ENCODE assay signal across 22 mouse cellular contexts in the genomic region with DNA sequence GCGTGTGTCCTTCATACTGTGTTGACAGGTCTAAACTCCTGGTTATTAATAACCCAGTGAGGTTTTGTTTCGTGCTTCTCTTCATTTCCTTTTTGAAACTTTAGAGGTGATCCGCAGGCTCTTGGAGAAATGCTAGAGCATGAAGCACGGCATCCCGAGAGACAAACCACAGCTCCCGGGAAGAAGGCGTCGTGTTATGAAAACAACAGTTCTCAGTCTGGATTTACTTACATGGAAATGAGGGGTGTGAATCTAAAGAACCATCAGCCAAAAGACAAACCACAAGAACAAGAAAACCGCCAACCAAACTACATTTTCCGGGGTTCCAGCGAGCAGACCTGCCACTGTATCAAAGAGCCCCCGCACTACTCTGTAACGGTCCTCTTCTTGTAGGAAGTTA.
DNase-seq lines count a peak whose midpoint lies in the region; TF ChIP-seq lines count a peak whose summit lies in the region.
"Had no signal": no experiment of that assay in that cellular context is flagged by ENCODE, and none has a peak within 500 bp of the region (broad histone marks: within the 10 kb centered on the region; RNA-seq: fewer than 3 reads in every experiment).

No protein-coding gene starts in this region.

- H3K4me1 ChIP-seq in CH12.LX (ENCODE audit: control insufficient read depth in 1 of 2, insufficient read depth in 2 of 2), result peaks cover 0 to 8% of the 10 kb centered on the region in 2 experiments; a peak in 2 of 4 replicates
- H3K4me1 ChIP-seq: embryonic facial prominence, embryonic 13.5 days; embryonic facial prominence, embryonic 15.5 days; forebrain, embryonic 12.5 days had no signal

- no peaks in the 10 kb centered on the region for H3K27me3 ChIP-seq in CH12.LX (replicated peaks)
- H3K27me3 ChIP-seq: embryonic facial prominence, embryonic 13.5 days; embryonic facial prominence, embryonic 15.5 days; forebrain, embryonic 12.5 days had no signal

- H3K79me2 ChIP-seq in CH12.LX (replicated peaks; ENCODE audit: control insufficient read depth, extremely low read depth, insufficient read depth, poor library complexity, severe bottlenecking), result no peaks in the 10 kb centered on the region

- no peak for TF ChIP-seq EP300 in CH12.LX (IDR thresholded peaks at IDR 0.05; ENCODE audit: low read length)

- DNase-seq in thymus, postnatal 0 days (ENCODE audit: low spot score), result peak; percentile 4
- no peak for DNase-seq in thymus, postnatal 25 days
- no peak for DNase-seq in CH12.LX (ENCODE audit: extremely low read depth)
- DNase-seq in telencephalon, adult 2 months (ENCODE audit: low read depth, low spot score), result peak; percentile 38
- DNase-seq in c-Kit-positive CD71-positive TER-119-positive erythroid progenitor cells, embryonic 14.5 days (ENCODE audit: low spot score), result no peak
- no peak for DNase-seq in lung, postnatal 14 days
- DNase-seq: adrenal gland, adult 2 months; adrenal gland, postnatal 10 days; adrenal gland, postnatal 25 days; B cell, adult 2 months; cerebellum, adult 11 months; cerebellum, adult 18-20 months; cerebellum, adult 8-10 months; cerebellum, adult 9-11 months; cerebellum, postnatal 14 days; cerebellum, postnatal 36 days; embryo, embryonic 11 days had no signal

- no peak overlapping the region for H3K9ac ChIP-seq in CH12.LX (ENCODE audit: insufficient read depth, low read depth)
- H3K9ac ChIP-seq: embryonic facial prominence, embryonic 13.5 days; embryonic facial prominence, embryonic 15.5 days; forebrain, embryonic 12.5 days had no signal

- no peaks in the 10 kb centered on the region for H3K36me3 ChIP-seq in CH12.LX (replicated peaks in 1 of 2; ENCODE audit: control insufficient read depth in 1 of 2, insufficient read depth in 1 of 2, low read length in 1 of 2)
- H3K36me3 ChIP-seq: embryonic facial prominence, embryonic 13.5 days; embryonic facial prominence, embryonic 15.5 days; forebrain, embryonic 10.5 days; forebrain, embryonic 12.5 days had no signal

- no peak for TF ChIP-seq CTCF in CH12.LX (conservative IDR thresholded peaks at IDR 0.05 in 1 of 2, IDR thresholded peaks at IDR 0.05 in 1 of 2; ENCODE audit: low read depth in 2 of 2, low read length in 2 of 2)

- H3K4me3 ChIP-seq in CH12.LX (replicated peaks in 1 of 3; ENCODE audit: low read depth in 2 of 3, low read length in 2 of 3, poor library complexity in 1 of 3), result no peak overlapping the region
- H3K4me3 ChIP-seq: embryonic facial prominence, embryonic 13.5 days; embryonic facial prominence, embryonic 15.5 days; erythroblast, embryonic 14.5 days; forebrain, embryonic 10.5 days; forebrain, embryonic 12.5 days had no signal

- no peaks in the 10 kb centered on the region for H3K9me3 ChIP-seq in CH12.LX (replicated peaks; ENCODE audit: low read length)
- H3K9me3 ChIP-seq: embryonic facial prominence, embryonic 13.5 days; embryonic facial prominence, embryonic 15.5 days; forebrain, embryonic 10.5 days; forebrain, embryonic 12.5 days had no signal

- H3K4me2 ChIP-seq in CH12.LX (ENCODE audit: insufficient read depth, low read depth, poor library complexity, severe bottlenecking), result peak overlapping the region; percentile 54
- H3K4me2 ChIP-seq: embryonic facial prominence, embryonic 13.5 days; embryonic facial prominence, embryonic 15.5 days; forebrain, embryonic 12.5 days had no signal

- dilution Hi-C loops in CH12.LX (cut with MboI; ENCODE audit: extremely low pct_ligation_motif_present, extremely low pct_unique_long_range_greater_than_20kb, low sequenced_read_pairs), result no loop called here

- no peak for TF ChIP-seq RAD21 in CH12.LX (IDR thresholded peaks at IDR 0.05; ENCODE audit: low read depth, low read length)

- H3K27ac ChIP-seq in CH12.LX (ENCODE audit: insufficient read depth, low read depth), result no peak overlapping the region
- H3K27ac ChIP-seq: embryonic facial prominence, embryonic 13.5 days; embryonic facial prominence, embryonic 15.5 days; forebrain, embryonic 10.5 days; forebrain, embryonic 12.5 days had no signal

- in situ Hi-C loops in CH12.LX (cut with MboI; ENCODE audit: low pct_ligation_motif_present, low pct_unique_long_range_greater_than_20kb, low sequenced_read_pairs), result no loop called here

- TF ChIP-seq POLR2A in CH12.LX (IDR thresholded peaks at IDR 0.05; ENCODE audit: low read depth, low read length), result no peak

TF ChIP-seq in CH12.LX, 34 proteins besides CTCF, POLR2A, EP300 and RAD21:
- TF ChIP-seq IRF4 (IDR thresholded peaks at IDR 0.05; ENCODE audit: low read depth, low read length) (no peak), USF2 (conservative IDR thresholded peaks at IDR 0.05; ENCODE audit: low read depth, low read length) (no peak), E2F4 (IDR thresholded peaks at IDR 0.05; ENCODE audit: insufficient replicate concordance, low read depth, low read length) (no peak), NRF1 (IDR thresholded peaks at IDR 0.05; ENCODE audit: low read depth, low read length) (no peak), MAFK (IDR thresholded peaks at IDR 0.05; ENCODE audit: insufficient replicate concordance, low read length) (no peak), CHD1 (IDR thresholded peaks at IDR 0.05; ENCODE audit: low read depth, low read length) (no peak), ZKSCAN1 (IDR thresholded peaks at IDR 0.05; ENCODE audit: borderline replicate concordance, low read depth, low read length) (no peak), ZNF384 (IDR thresholded peaks at IDR 0.05; ENCODE audit: low read depth, low read length) (no peak), GABPA (IDR thresholded peaks at IDR 0.05; ENCODE audit: insufficient replicate concordance, low read depth, low read length) (no peak), JUND (conservative IDR thresholded peaks at IDR 0.05; ENCODE audit: low read depth, low read length) (no peak), MAX (IDR thresholded peaks at IDR 0.05; ENCODE audit: low read length) (no peak), ETS1 (conservative IDR thresholded peaks at IDR 0.05; ENCODE audit: low read depth, low read length) (no peak), UBTF (IDR thresholded peaks at IDR 0.05; ENCODE audit: low read depth, low read length) (no peak), ZC3H11A (IDR thresholded peaks at IDR 0.05; ENCODE audit: low read depth, low read length) (no peak), BHLHE40 (IDR thresholded peaks at IDR 0.05; ENCODE audit: low read depth, low read length) (no peak), HCFC1 (IDR thresholded peaks at IDR 0.05; ENCODE audit: low read depth, low read length) (no peak)

Comparison
In these comparisons a context has a peak if more than half of its experiments do, and no peak if none do; other contexts are left out.
1. DNase-seq: peak in thymus, postnatal 0 days (single experiment) and telencephalon, adult 2 months (single experiment); none in thymus, postnatal 25 days (single experiment), CH12.LX (single experiment), c-Kit-positive CD71-positive TER-119-positive erythroid progenitor cells, embryonic 14.5 days (single experiment) and lung, postnatal 14 days (single experiment).